Mouse (Mus musculus): ENCODE measurements around the gene Jarid2. TPM values are rescaled to one million over a fixed set of nuclear protein-coding genes. Genes with fewer than 3 reads are reported as not detected.
"Not testable (repeated sequence)": the region's sequence is repeated elsewhere in the genome, so short reads cannot be mapped to it uniquely, and the experiment has no call there.

Gene Jarid2
- polyA plus RNA-seq, 1 experiment from 2014 or later, result 34.5 TPM

DNA sequence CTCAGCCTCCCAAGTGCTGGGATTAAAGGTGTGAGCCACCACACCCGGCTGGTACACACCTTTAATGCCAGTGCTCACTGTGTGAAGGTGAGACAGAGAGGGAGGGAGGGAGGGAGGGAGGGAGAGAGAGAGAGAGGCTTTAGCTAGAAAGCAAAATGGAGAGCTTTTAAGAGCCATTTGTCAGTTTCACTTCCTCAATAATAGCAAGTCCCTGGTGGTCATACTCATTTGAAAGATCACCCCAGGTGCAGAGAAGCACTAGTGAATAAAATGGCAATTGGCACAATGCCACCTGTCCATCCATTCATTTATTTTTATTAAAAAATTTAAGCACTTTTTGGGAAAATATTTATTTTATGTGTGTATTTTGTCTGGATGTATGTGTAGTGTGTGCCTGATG, 9.2 kb upstream of the Jarid2 start:
- 76% methylated on average over 1 of the region's 1 CpGs for WGBS
- Histone ChIP-seq H3K27ac (replicated peaks; ENCODE audit: low read depth, low read length) (no peak overlapping the region), H3K36me3 (ENCODE audit: control insufficient read depth, insufficient read depth, low read length) (no peaks in the 10 kb centered on the region), H3K9me3 (ENCODE audit: control insufficient read depth, low read length) (no peaks in the 10 kb centered on the region), H3K4me1 (ENCODE audit: control insufficient read depth, insufficient read depth, low read length) (no peaks in the 10 kb centered on the region), H3K4me2 (ENCODE audit: low read depth, severe bottlenecking) (no peak overlapping the region), H3K4me3 (ENCODE audit: low read depth, low read length) (no peak overlapping the region), H3K9ac (ENCODE audit: low read length) (no peak overlapping the region), H3K27me3 (ENCODE audit: control insufficient read depth, insufficient read depth, low read length) (no peaks in the 10 kb centered on the region)
- ATAC-seq (ENCODE audit: insufficient number of reproducible peaks, low FRiP score, low TSS enrichment, low read depth), result no peak
- no peak for DNase-seq (ENCODE audit: low spot score)

DNA sequence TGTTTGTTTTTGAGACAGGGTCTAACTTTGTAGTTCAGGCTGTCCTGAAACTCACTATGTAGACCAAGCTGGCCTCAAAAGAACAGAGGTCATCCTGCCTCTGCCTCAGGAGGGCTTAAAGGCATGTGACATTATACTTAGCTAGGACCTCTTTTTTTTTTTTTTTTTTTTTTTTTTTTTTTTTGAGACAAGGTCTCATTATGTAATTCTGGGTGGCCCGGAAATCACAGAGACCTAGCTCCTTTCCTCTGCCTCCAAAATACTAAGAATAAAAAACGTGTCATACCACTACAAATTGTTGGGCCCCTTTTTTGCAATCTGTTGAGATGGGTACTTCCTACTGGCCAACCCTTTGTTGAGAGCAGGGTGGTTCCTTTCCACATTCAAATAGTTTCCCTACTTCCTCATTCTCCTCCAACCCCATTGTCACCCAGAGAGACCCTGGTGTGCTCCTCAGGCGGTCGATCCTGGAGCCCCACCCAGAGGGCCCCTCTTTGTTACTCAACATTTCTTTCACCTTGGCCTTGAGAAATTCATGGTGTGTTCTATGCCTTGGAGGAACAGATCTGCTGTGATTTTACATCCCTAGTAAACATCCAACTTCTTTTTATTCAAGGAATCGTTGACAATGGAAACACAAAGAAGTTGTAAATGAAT, 7.3 kb upstream of the Jarid2 start:
- whole genome bisulfite sequencing, result 83% methylated on average over 5 of the region's 5 CpGs
- no peak overlapping the region for H3K9ac ChIP-seq (ENCODE audit: low read length)
- DNase-seq (ENCODE audit: low spot score), result no peak
- no peaks in the 10 kb centered on the region for H3K9me3 ChIP-seq (ENCODE audit: control insufficient read depth, low read length)
- H3K4me3 ChIP-seq (ENCODE audit: low read depth, low read length), result no peak overlapping the region
- H3K4me1 ChIP-seq (ENCODE audit: control insufficient read depth, insufficient read depth, low read length), result no peaks in the 10 kb centered on the region
- no peaks in the 10 kb centered on the region for H3K27me3 ChIP-seq (ENCODE audit: control insufficient read depth, insufficient read depth, low read length)
- no peak overlapping the region for H3K27ac ChIP-seq (replicated peaks; ENCODE audit: low read depth, low read length)
- H3K4me2 ChIP-seq (ENCODE audit: low read depth, severe bottlenecking), result no peak overlapping the region
- ATAC-seq (ENCODE audit: insufficient number of reproducible peaks, low FRiP score, low TSS enrichment, low read depth), result no peak
- H3K36me3 ChIP-seq (ENCODE audit: control insufficient read depth, insufficient read depth, low read length), result no peaks in the 10 kb centered on the region

DNA sequence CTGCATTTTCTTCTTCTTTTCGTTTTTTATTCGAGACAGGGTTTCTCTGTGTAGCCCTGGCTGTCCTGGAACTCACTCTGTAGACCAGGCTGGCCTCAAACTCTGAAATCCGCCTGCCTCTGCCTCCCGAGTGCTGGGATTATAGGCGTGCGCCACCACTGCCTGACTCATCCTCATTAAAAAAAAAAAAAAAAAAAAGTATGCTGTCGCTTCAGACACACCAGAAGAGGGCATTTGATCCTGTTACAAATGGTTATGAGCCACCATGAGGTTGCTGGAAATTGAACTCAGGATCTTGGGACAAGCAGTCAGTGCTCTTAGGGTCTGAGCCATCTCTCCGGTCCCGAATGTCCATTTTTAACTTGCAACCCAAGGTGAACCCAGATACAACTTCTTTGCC, 5.8 kb upstream of the Jarid2 start:
- not testable (repeated sequence) for H3K4me1 ChIP-seq (ENCODE audit: control insufficient read depth, insufficient read depth, low read length); H3K27me3 ChIP-seq (ENCODE audit: control insufficient read depth, insufficient read depth, low read length); DNase-seq (ENCODE audit: low spot score); H3K27ac ChIP-seq (replicated peaks; ENCODE audit: low read depth, low read length); H3K36me3 ChIP-seq (ENCODE audit: control insufficient read depth, insufficient read depth, low read length); H3K9me3 ChIP-seq (ENCODE audit: control insufficient read depth, low read length); H3K9ac ChIP-seq (ENCODE audit: low read length); H3K4me2 ChIP-seq (ENCODE audit: low read depth, severe bottlenecking); H3K4me3 ChIP-seq (ENCODE audit: low read depth, low read length); ATAC-seq (ENCODE audit: insufficient number of reproducible peaks, low FRiP score, low TSS enrichment, low read depth)
- 88% methylated on average over 9 of the region's 9 CpGs for WGBS

DNA sequence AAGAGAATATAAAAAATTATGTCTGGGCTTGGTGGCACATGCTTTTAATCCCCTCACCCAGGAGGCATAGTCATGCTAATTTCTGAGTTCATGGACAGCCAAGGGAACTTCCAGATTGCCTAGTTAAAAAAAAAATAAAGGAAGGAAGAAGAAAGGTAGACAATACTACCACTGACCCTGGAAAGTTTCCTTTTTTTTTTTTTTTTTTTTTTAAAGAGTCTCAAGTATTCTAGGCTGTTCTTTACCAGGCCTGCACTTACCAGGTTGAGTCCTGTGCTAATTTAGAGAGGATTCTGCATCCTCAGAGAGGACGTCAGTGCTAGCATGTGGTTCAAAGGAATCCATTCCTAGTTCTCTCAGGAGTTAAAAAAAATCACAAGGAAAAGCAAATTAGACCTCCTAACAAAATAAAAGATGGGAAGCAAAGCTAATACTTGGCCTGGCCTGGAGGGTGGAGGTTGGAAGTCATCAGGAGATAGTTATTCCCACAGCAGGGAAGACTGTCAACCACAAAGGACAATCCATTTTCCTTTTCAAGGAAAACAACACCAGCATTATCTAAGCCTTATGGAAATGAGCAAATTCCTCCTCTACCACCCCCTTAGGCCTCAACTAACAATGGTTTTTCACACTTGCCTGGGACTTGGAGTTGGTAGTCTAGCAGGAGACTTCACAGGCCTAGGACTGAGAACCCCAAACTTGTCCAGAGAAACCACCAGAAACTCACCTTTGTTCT, 961 bp upstream of the Jarid2 start:
- Histone ChIP-seq H3K4me3 (ENCODE audit: low read depth, low read length) (no peak overlapping the region), H3K36me3 (ENCODE audit: control insufficient read depth, insufficient read depth, low read length) (no peaks in the 10 kb centered on the region), H3K27me3 (ENCODE audit: control insufficient read depth, insufficient read depth, low read length) (no peaks in the 10 kb centered on the region), H3K27ac (replicated peaks; ENCODE audit: low read depth, low read length) (no peak overlapping the region), H3K4me1 (ENCODE audit: control insufficient read depth, insufficient read depth, low read length) (peaks cover 4% of the 10 kb centered on the region; the same call in 1 of the 2 replicates), H3K9me3 (ENCODE audit: control insufficient read depth, low read length) (no peaks in the 10 kb centered on the region), H3K4me2 (ENCODE audit: low read depth, severe bottlenecking) (no peak overlapping the region), H3K9ac (ENCODE audit: low read length) (no peak overlapping the region)
- no peak for DNase-seq (ENCODE audit: low spot score)
- no peak for ATAC-seq (ENCODE audit: insufficient number of reproducible peaks, low FRiP score, low TSS enrichment, low read depth)
- WGBS, result 38% methylated on average over 1 of the region's 1 CpGs

DNA sequence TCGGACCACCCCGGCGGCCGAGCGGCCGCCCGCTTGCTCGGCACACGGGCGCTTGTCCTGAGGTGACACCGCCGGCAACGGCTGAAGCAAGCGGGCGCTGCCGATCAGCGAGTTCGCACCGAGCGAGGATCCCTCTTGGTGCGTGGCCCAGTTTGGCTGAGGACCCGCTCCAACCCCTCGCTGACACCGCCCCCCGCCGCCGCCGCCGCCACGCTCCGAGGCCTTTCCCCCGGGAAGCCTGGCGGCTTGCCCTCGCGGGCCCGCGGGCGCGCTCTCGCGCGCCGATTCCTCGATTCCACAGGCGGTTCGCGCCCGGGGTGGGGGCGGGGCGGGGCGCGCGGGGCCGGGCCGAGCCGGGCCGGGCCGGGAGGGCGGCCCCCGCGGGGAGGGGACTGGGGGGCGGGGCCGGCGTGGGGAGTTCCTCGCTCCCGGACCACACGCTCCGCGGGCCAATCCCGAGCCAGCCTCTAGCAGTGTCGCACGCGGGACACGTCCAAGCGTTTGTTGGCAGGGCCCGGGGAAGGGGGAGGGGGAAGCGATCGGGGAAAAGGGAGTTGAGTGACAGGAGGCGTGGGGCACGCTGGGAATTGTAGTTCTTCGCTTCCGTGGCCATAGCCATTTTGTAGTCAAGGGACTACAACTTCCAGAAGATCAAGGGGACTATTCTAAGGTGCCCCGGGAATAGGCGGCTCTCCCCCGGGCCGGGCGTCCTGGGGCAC, 1.0 kb downstream of the Jarid2 start:
- Histone ChIP-seq H3K27me3 (ENCODE audit: control insufficient read depth, insufficient read depth, low read length) (no peaks in the 10 kb centered on the region), H3K27ac (replicated peaks; ENCODE audit: low read depth, low read length) (peak overlapping the region; percentile 82), H3K9ac (ENCODE audit: low read length) (peak overlapping the region; percentile 89), H3K4me1 (ENCODE audit: control insufficient read depth, insufficient read depth, low read length) (peaks cover 10% of the 10 kb centered on the region; the same call in 1 of the 2 replicates), H3K9me3 (ENCODE audit: control insufficient read depth, low read length) (no peaks in the 10 kb centered on the region), H3K4me2 (ENCODE audit: low read depth, severe bottlenecking) (peak overlapping the region; percentile 93), H3K36me3 (ENCODE audit: control insufficient read depth, insufficient read depth, low read length) (no peaks in the 10 kb centered on the region), H3K4me3 (ENCODE audit: low read depth, low read length) (peak overlapping the region; percentile 80)
- DNase-seq (ENCODE audit: low spot score), result peak; percentile 99
- peak; percentile 95 for ATAC-seq (ENCODE audit: insufficient number of reproducible peaks, low FRiP score, low TSS enrichment, low read depth)
- WGBS, result under 1% methylated on average over 58 of the region's 87 CpGs

DNA sequence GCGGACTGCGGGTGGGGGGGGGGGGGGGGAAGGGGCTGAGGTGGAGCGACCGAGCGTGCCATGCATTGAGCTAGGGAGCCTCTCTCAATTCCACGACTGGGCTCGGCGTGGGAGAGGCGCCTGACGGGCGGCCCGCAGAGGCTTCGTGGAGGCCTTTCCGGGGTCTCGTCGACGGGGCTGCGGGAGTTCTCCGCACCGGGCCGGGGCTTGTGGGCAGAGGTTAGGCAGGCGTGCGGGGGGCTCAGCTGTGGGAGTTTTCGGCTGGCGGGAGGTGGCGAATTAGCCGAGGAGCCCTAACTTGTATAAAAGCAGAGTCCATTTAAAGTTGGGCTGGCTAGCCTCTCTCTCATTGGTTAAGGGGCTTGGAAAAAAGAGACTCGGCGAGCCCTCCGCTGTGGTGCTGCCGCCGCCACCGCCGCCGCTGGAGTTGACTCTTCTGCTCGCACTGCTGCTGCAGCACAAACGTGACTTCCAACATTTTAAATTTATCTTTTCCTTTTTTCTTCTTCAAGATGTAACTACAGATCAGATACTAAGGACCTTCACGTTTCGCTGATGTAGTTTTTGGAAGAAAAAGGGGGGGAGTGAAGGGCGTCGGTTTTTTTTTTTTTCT, 1.8 kb downstream of the Jarid2 start:
- Histone ChIP-seq H3K36me3 (ENCODE audit: control insufficient read depth, insufficient read depth, low read length) (no peaks in the 10 kb centered on the region), H3K9me3 (ENCODE audit: control insufficient read depth, low read length) (no peaks in the 10 kb centered on the region), H3K27ac (replicated peaks; ENCODE audit: low read depth, low read length) (peak overlapping the region; percentile 82), H3K4me3 (ENCODE audit: low read depth, low read length) (peak overlapping the region; percentile 80), H3K27me3 (ENCODE audit: control insufficient read depth, insufficient read depth, low read length) (no peaks in the 10 kb centered on the region), H3K4me2 (ENCODE audit: low read depth, severe bottlenecking) (peak overlapping the region; percentile 28), H3K9ac (ENCODE audit: low read length) (peak overlapping the region; percentile 89), H3K4me1 (ENCODE audit: control insufficient read depth, insufficient read depth, low read length) (peaks cover 12% of the 10 kb centered on the region; the same call in 1 of the 2 replicates)
- DNase-seq (ENCODE audit: low spot score), result peak; percentile 86
- under 1% methylated on average over 40 of the region's 41 CpGs for WGBS
- ATAC-seq (ENCODE audit: insufficient number of reproducible peaks, low FRiP score, low TSS enrichment, low read depth), result peak; percentile 77

DNA sequence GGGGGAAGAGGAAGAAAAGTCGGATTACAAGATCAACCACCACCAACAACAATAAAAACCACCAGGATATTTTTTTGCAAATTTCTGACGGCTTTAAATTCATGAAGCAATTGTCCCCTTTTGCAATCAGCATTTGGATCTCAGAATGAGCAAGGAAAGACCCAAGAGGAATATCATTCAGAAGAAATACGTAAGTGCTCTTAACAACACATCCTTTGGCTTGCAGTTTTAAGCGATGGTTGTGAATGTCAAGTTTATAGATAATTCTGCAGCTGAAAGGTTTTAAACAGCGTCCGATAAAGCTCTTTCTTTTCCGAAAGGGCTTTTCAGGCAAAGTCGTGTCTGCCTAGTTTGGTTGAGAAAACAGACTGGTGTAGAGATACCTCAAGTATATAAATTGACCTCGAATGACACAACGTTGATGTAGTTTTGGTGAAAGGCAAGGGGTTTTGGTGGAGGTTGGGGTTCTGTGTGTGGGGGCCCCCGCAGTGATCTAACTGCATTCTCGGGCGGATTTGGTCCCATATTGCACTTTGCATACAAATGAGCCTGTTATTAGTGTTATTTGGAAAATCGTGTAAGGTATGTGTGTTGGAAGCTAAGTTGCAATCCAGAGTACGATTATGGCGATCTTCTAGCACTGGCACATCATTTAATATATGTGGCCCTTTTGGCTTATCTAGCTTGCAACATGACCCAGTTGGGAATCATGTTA, 2.6 kb downstream of the Jarid2 start:
- Histone ChIP-seq H3K9ac (ENCODE audit: low read length) (peak overlapping the region; percentile 68), H3K27ac (replicated peaks; ENCODE audit: low read depth, low read length) (no peak overlapping the region), H3K4me1 (ENCODE audit: control insufficient read depth, insufficient read depth, low read length) (peaks cover 12% of the 10 kb centered on the region; the same call in 1 of the 2 replicates), H3K4me3 (ENCODE audit: low read depth, low read length) (peak overlapping the region; percentile 80), H3K4me2 (ENCODE audit: low read depth, severe bottlenecking) (peak overlapping the region; percentile 68), H3K36me3 (ENCODE audit: control insufficient read depth, insufficient read depth, low read length) (no peaks in the 10 kb centered on the region), H3K27me3 (ENCODE audit: control insufficient read depth, insufficient read depth, low read length) (no peaks in the 10 kb centered on the region), H3K9me3 (ENCODE audit: control insufficient read depth, low read length) (no peaks in the 10 kb centered on the region)
- WGBS, result under 1% methylated on average over 16 of the region's 16 CpGs
- ATAC-seq (ENCODE audit: insufficient number of reproducible peaks, low FRiP score, low TSS enrichment, low read depth) (no peak), DNase-seq (ENCODE audit: low spot score) (no peak)

All from limb, embryonic 11.5 days (tissue).